Mouse (Mus musculus) brain, embryonic 18.5 days (tissue): ENCODE measurements around the gene Gfi1.

Experiments
- DNase-seq: peaks from one replicate; pipeline ENCODE4 v3.0.0-alpha.2; 2012; ENCODE audit warnings: low read depth, low spot score

The Gfi1 gene

GRCm38 (mm10) chr5:107678392-107678791 lies 47.4 kb downstream of the Gfi1 start:
- no peak for DNase-seq
